Mouse (Mus musculus) ES-Bruce4 (cell line): ENCODE results near the gene Sdhaf4. TPM values are rescaled to one million over a fixed set of nuclear protein-coding genes. Genes with fewer than 3 reads are reported as not detected.

Experiments
- H3K27ac ChIP-seq: 2 replicates; pipeline ENCODE4 v1.5.1; 2012; ENCODE audit warnings: low read length, inconsistent platforms; ENCODE audit not compliant: insufficient read depth
- H3K27me3 ChIP-seq: 2 replicates; pipeline ENCODE4 v1.6.1; 2012; ENCODE audit warnings: mild to moderate bottlenecking, low read length, inconsistent platforms; ENCODE audit not compliant: control insufficient read depth, poor library complexity, insufficient read depth, severe bottlenecking
- H3K36me3 ChIP-seq: 2 replicates; pipeline ENCODE4 v1.6.1; 2012; ENCODE audit warnings: inconsistent platforms, mild to moderate bottlenecking, low read length, moderate library complexity; ENCODE audit not compliant: control insufficient read depth, poor library complexity, insufficient read depth, severe bottlenecking
- H3K4me1 ChIP-seq: one replicate; pipeline ENCODE4 v1.8.1; 2011; ENCODE audit warnings: low read length; ENCODE audit not compliant: control insufficient read depth, insufficient read depth
- H3K4me3 ChIP-seq: 2 replicates; pipeline ENCODE4 v1.5.1; 2011; ENCODE audit warnings: low read depth, mild to moderate bottlenecking, low read length
- H3K9ac ChIP-seq: 2 replicates; pipeline ENCODE4 v1.6.1; 2012; ENCODE audit warnings: low read depth, mild to moderate bottlenecking, inconsistent platforms; ENCODE audit not compliant: poor library complexity, severe bottlenecking
- H3K9me3 ChIP-seq: replicated peaks from 2 replicates; pipeline ENCODE4 v1.6.1; 2012; ENCODE audit warnings: mild to moderate bottlenecking, low read length, inconsistent platforms; ENCODE audit not compliant: control insufficient read depth, poor library complexity, insufficient read depth, severe bottlenecking
- CTCF ChIP-seq: IDR thresholded peaks from one replicate; pipeline ENCODE4 v1.8.1; 2011; ENCODE audit warnings: low read depth, low read length
- EP300 ChIP-seq: IDR thresholded peaks from 2 replicates; pipeline ENCODE4 v1.6.1; 2011; ENCODE audit warnings: low read depth, low read length; ENCODE audit not compliant: insufficient read depth
- POLR2A ChIP-seq: IDR thresholded peaks from one replicate; pipeline ENCODE4 v1.8.1; 2011; ENCODE audit warnings: low read length; ENCODE audit not compliant: insufficient read depth
- polyA plus RNA-seq: library from polyadenylated mRNA; stranded (reverse); fragments of >200 nt; gene quantifications from 2 replicates; pipeline ENCODE4 v1.2.4, GENCODE M21; 2011; ENCODE audit warnings: low read depth; ENCODE audit not compliant: missing spikeins, insufficient read depth, insufficient read length

Sdhaf4 gene
- polyA plus RNA-seq, 1 experiment: 28.2 TPM

DNA sequence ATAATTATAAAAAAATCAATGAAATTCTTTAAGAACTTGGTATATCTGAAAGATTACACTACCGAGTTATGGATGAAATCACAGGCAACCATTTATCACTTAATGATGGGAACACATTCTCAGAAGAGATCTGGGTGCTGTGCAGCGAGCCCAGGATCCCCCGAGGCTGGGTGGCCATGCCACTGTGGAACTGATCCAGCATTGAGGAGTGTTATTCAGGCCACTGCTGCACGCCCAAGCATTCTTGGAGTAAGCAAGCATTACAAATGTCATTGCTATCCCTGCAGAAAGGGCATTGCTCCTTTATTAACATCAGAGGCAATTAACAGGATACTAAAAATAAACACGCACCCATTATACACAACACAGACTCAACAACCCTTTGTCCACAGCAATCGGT, 5.4 kb upstream of the Sdhaf4 start:
- Histone ChIP-seq H3K27me3 (no peaks in the 10 kb centered on the region), H3K9me3 (no peaks in the 10 kb centered on the region), H3K27ac (no peak overlapping the region), H3K4me1 (no peaks in the 10 kb centered on the region), H3K9ac (no peak overlapping the region), H3K36me3 (no peaks in the 10 kb centered on the region), H3K4me3 (no peak overlapping the region)
- TF ChIP-seq EP300 (no peak), POLR2A (no peak), CTCF (no peak)

DNA sequence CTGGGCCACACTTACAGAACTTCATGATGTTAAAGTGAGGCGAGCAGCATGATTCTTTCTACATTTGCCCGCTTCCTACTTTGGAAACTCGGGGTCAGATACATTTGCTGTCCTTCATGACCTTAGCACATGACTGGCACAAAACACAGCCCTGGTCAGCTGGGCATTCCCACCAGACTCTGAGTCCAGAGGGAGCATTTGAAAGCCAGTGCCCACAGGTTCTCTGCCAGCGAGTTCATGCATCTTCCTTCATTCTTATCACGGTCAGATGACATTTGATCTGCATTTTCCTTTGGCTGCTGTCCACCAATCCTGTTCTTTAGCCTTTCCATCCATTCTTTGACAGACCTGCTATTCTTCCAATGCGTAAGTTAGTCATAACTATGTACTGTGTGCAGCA, 4.6 kb upstream of the Sdhaf4 start:
- H3K4me3 ChIP-seq: no peak overlapping the region
- H3K27ac ChIP-seq: no peak overlapping the region
- H3K4me1 ChIP-seq: no peaks in the 10 kb centered on the region
- no peaks in the 10 kb centered on the region for H3K9me3 ChIP-seq
- H3K27me3 ChIP-seq: no peaks in the 10 kb centered on the region
- TF ChIP-seq CTCF: no peak
- no peak for TF ChIP-seq POLR2A
- TF ChIP-seq EP300: no peak
- H3K9ac ChIP-seq: no peak overlapping the region
- H3K36me3 ChIP-seq: no peaks in the 10 kb centered on the region

GRCm38 (mm10) chr1:24007621-24008020, 2.2 kb upstream of the Sdhaf4 start:
- H3K4me3 ChIP-seq: no peak overlapping the region
- H3K27me3 ChIP-seq: no peaks in the 10 kb centered on the region
- no peaks in the 10 kb centered on the region for H3K4me1 ChIP-seq
- no peaks in the 10 kb centered on the region for H3K36me3 ChIP-seq
- no peak overlapping the region for H3K27ac ChIP-seq
- TF ChIP-seq POLR2A (no peak), EP300 (no peak), CTCF (no peak)
- H3K9me3 ChIP-seq: no peaks in the 10 kb centered on the region
- H3K9ac ChIP-seq: no peak overlapping the region

- Histone ChIP-seq H3K9ac (no peak overlapping the region), H3K27me3 (no peaks in the 10 kb centered on the region), H3K27ac (no peak overlapping the region), H3K4me1 (no peaks in the 10 kb centered on the region), H3K4me3 (no peak overlapping the region), H3K9me3 (no peaks in the 10 kb centered on the region), H3K36me3 (no peaks in the 10 kb centered on the region)
- no peak for TF ChIP-seq CTCF
- no peak for TF ChIP-seq EP300
- TF ChIP-seq POLR2A: no peak
Observed at GRCm38 (mm10) chr1:23999318-23999717, 6.1 kb downstream of the Sdhaf4 start.

DNA sequence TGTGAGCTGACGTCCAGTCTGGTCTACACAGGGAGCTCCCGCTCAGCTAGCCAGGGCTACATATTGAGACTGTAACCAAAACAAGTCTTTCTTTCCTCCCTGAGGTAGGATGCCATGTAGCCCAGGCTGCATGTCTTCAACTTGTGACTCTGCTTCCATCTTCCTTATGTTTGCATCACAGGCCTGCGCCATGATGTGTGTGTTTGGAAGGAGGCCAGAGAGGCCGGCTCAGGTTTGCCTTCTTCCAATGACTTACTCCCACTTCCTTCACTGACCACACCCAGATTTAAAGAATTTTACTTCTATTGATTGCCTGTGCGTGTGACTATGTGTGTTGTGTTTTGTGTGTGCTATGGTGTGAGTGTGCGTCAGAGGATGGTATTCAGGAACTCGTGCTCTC, 6.6 kb downstream of the Sdhaf4 start:
- Histone ChIP-seq H3K4me3 (no peak overlapping the region), H3K27me3 (no peaks in the 10 kb centered on the region), H3K9ac (no peak overlapping the region), H3K4me1 (no peaks in the 10 kb centered on the region), H3K36me3 (no peaks in the 10 kb centered on the region), H3K9me3 (no peaks in the 10 kb centered on the region), H3K27ac (no peak overlapping the region)
- TF ChIP-seq CTCF (no peak), EP300 (no peak), POLR2A (no peak)

GRCm38 (mm10) chr1:23998120-23998810, 7.2 kb downstream of the Sdhaf4 start:
- no peak overlapping the region for H3K4me3 ChIP-seq
- H3K36me3 ChIP-seq: no peaks in the 10 kb centered on the region
- H3K9me3 ChIP-seq: no peaks in the 10 kb centered on the region
- no peaks in the 10 kb centered on the region for H3K27me3 ChIP-seq
- no peak for TF ChIP-seq POLR2A
- TF ChIP-seq CTCF: no peak
- no peak for TF ChIP-seq EP300
- H3K9ac ChIP-seq: no peak overlapping the region
- H3K4me1 ChIP-seq: no peaks in the 10 kb centered on the region
- no peak overlapping the region for H3K27ac ChIP-seq
